Mouse (Mus musculus) left cerebral cortex, postnatal 36 days (tissue): ENCODE results near the gene Cfap58. TPM values are rescaled to one million over a fixed set of nuclear protein-coding genes. Genes with fewer than 3 reads are reported as not detected.

Source experiments
- DNase-seq, 2 experiments: peaks; one replicate each; pipeline ENCODE4 v3.0.0; 2021 to 2022; ENCODE audit warnings: low spot score in 2 of 2, mixed read lengths in 1 of 2
- intact Hi-C: fragments of 180-260 bp; cut with DNase I; formaldehyde crosslinking; loops from one replicate; pipeline ENCODE4 v1.15.1; 2025
- total RNA-seq, 2 experiments: library from RNA; stranded (reverse); gene quantifications; 2 replicates each; pipeline ENCODE4 v1.2.3; 2021

Gene Cfap58
- total RNA-seq, 2 experiments from 2014 or later = 0.29 to 0.30 TPM

DNA sequence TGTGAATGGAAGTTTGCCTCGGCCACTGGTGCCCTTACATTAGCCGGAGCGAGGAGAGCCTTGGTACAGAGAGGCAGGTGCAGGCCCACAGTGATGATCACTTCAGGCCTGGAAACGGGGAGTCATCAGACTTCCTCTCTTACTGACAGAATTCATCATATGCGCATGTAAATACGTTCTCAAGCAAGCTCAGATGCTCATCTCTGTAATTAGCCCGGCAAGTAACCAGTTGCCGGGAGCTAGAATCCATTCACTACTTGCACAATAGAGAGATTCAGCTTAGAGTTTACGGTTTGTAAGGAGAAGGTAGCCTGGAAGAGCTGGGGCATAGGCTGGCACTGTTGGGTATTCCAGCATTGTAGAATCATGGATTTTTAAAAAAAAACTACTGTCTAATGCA, 15.7 kb downstream of the Cfap58 start:
- intact Hi-C loops = no loop called here
- no peak for DNase-seq

DNA sequence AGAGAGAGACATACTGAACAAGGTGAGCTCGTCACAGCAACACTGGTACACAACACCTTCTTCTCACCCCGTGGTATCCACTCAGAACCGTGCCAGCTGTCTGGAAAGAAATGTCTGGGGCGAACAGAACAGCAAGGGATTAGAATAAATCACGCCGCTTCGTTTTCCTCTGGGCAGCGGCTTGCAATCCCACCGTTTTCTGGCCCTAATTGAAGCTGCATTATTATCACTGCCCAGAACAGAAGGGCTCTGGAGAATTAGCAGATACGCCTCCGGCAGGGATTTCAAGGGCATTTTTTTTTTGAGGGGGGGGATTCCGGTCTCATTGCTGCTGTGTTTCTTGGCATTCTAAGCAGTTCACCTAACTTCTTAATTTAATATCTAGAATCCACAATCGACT, 20.7 kb downstream of the Cfap58 start:
- intact Hi-C loops = no loop called here
- no peak for DNase-seq

DNA sequence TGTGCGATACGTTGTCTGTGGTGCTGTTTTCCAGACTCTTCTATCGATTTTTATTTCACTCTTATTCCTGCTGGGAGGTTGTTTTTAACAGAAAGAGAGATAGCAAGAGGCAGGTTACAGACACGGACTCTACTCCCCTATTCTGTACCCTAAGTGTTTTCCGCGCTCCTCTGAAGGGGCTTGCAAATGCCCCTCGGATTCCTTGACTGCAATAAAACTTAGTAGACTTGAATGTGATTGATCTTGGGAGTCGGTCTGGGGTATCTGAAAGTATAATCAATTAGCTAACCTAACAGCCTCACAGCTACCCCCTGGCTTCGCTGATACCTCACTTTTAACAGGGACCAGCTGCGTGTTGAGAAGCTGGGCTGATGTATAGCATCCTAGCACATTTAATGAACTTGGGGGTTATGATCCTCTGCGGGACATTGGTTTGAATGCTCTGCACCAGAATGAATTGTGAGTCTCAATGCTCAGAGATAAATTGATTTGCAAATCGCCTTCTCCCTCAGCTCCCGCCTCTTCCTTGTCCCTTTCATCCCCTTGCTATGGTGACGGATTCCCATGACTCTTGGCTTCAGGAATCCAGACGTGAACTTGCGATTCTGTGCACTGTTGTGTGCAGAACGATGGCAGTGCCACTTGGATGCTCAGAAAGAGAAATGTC, 31.7 kb downstream of the Cfap58 start:
- intact Hi-C loops = no loop called here
- DNase-seq = no peak

DNA sequence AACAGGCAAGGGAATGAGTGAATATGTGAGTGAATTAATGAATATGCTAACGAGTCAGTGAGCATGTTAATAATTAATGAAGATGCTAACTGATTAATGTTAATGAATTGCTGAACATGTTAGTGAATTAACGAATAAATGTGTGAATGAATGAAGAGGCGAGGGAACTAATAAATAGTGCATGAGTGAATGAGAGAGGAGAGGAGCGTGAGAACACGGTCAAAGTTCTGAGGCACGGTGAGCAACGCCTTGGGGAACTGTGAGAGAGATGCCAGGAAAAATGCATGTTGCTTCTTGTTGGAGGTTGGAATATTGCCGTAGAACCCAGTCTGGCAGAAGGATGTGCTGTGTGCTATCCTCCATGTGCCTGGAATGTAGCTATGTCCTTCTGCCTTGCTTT, 33.6 kb downstream of the Cfap58 start:
- intact Hi-C loops = no loop called here
- DNase-seq = no peak

DNA sequence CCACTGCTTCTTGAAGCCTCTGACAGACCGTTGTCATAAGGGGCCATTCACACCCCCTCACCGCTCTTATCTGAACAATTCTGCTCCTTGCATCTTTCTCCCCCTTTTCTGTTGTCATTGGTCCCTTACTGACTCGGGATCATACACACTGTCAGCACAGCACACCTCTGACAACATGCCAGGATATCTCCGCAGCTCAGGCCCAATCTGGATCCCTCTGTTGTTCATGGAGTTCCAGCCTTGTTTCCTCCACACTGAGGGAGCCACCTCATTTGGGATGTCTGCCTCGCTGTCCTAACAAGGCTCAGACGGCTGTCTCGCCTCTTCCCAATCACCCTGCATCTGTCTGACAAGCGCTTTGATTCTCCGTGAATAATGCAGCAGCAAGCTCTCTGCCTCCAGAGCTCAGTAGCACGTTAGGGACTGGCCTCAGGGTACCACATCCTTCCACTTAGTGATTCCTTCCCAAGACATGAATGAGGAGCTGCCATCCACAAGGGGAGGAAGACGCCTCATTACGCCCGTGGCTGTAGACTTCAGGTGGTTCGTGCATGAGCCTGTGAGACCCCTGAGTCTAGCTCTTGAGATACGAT, 40.7 kb downstream of the Cfap58 start:
- no peak for DNase-seq
- intact Hi-C loops = no loop called here

DNA sequence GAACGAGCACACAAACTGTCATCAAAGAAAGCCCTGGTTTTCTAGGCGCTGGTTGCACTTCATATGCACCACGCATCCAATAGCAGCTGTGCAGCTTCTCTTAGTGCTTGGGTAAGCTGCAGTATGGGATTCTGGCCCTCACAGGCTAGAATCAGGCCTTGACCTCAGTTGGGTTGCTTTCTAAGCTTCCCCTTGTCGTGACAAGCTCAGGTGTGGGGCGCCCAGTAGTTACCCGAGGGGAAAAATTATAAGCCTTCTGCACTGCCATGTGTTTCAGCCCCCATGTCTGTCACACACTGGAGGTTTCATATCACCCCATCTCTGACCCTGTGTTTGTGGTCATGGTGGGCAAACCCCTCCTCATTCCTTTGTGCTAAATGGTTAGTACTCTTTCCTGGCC, 42.0 kb downstream of the Cfap58 start:
- intact Hi-C loops = no loop called here
- no peak for DNase-seq

DNA sequence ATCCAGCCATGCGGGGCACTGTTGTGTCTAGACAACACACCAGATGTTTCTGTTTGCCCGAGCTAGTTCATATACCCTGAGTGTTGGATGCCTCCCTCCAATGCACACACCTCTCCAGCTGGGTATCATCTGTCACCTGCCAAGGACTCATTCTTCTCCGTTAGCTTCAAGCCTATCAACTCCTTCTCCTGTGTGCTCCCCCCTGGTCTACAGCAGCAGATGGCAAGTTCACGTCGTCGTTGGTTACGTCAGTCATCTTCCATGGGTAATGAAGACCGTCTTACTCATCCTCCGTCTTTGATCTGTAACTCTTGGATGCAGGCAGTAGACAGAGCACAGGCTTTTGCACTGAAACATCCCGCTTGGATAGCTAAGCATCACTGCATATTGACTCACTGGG, 42.8 kb downstream of the Cfap58 start:
- intact Hi-C loops = loop anchor here (10.0 kb wide), 2 partner anchors 225 to 1285 kb away; partner anchors contain the start of gene Sorcs3
- no peak for DNase-seq

DNA sequence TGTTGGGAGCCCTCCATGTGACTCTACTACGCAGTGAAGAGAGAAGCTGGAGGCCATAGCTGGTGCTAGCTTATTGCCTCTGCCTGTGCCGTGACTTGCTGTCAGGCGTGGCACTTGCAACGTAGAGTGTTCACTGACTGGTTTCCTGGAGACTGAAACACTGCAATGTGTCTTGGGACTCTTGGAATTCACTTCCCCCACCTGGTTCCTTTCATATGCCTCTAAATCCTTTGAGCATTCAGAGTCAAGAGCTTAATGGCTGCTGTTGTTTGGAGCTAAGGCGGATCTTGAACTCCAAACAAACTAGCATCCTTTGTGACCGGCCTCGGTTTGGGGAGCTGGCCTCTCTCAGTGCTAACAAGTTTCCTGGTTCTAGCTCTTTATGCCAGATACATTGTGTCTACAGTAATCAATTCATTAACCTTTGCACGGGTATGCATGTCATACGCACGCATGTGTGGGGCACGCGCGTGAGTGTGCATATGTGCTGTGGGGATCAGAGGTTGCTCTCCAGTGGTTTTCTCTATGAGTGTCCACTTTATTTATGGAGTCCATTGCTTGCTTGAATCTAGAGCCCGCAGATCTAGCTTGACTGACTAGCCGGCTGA, 48.2 kb downstream of the Cfap58 start:
- intact Hi-C loops = loop anchor here (10.0 kb wide), 2 partner anchors 219 to 1279 kb away; partner anchors contain the start of gene Sorcs3
- DNase-seq = no peak

DNA sequence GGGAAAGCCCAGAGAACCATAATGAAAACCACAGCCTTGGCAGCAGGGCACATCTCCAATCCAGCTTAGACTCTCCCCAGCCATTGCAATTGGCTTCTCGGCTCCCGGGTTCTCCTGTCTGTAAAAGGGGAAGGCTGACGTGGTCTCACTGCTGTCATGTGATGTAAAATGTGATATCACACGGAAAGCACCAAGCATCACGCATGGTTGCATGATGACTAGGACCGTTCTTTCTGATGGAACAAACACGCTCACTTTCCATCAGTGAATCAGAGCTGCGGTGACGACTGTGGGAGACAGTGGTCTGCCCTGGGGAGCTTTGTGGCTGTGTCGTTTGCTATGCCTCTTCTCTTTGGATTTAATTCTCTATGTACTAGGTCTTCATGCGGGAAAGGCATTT, 50.5 kb downstream of the Cfap58 start:
- intact Hi-C loops = loop anchor here (10.0 kb wide), 2 partner anchors 217 to 1277 kb away; partner anchors contain the start of gene Sorcs3
- DNase-seq = no peak

DNA sequence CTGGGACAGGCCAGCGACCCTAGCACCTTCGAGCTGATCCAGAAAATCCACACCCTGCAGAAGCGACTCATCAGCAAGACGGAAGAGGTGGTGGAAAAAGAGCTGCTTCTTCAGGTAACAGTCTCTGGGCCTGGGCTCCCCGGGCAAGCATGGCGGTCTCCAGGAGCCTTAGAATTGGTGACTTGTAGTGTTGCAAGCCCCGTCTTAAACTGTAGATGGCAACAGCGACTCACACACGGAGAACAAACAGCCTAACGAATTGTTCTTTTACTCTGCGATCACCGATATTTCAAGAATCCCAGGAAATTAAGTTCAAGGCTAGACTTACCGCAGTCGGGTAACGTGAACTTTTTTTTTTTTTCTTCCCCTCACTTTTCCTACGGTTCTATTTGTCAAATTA, 51.0 kb downstream of the Cfap58 start:
- intact Hi-C loops = loop anchor here (10.0 kb wide), 2 partner anchors 216 to 1276 kb away; partner anchors contain the start of gene Sorcs3
- DNase-seq = peak; percentile 28 to 31

DNA sequence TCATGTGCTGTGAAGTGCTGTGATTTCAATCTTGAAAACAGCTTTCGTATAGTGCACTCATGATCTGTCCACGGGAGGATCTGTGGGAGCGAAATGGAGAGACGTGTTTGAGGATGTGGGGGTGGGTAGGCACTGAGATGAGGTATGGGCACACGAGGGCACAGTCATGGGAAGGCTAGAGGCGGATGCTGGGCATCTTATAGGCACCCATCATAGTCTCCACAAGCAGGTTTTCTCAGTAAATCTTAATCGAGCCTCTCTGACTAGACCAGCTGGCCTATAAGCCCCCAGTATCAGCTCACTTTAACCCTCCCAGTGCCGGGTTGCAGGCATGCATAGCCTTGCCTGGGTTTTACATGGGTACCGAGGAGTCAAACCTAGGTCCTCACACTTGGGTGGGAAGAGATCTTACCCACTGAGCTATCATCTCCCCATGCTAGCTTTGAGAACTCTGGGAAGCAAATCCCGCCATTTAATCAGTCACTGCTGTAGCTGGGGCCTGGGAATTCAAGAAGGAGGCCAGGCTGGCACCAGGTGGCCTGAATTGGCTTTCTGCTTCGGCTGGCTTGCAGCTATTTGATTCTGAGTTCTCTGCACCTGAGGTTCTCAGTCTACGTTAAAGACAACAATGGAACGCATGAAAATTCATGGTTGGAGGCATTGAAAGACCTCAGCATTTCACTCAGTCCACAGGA, 51.6 kb downstream of the Cfap58 start:
- intact Hi-C loops = loop anchor here (10.0 kb wide), 2 partner anchors 216 to 1276 kb away; partner anchors contain the start of gene Sorcs3
- no peak for DNase-seq

DNA sequence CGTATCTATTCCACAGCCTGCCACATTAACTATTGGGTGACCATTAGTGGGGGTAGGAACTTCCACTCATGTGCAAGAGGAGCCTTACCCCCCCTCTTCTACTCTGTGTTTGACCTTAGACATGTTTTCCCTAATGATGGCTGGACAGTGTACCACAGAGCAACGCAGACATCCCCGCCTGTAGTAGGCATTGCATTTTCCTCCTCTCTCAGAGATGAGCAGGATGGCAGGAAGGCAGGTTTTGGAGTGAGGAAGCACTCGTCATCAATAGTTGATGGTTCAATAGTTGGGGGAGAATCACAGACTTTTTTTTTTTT, 52.1 kb downstream of the Cfap58 start:
- no peak for DNase-seq
- intact Hi-C loops = loop anchor here (10.0 kb wide), 2 partner anchors 215 to 1275 kb away; partner anchors contain the start of gene Sorcs3

DNA sequence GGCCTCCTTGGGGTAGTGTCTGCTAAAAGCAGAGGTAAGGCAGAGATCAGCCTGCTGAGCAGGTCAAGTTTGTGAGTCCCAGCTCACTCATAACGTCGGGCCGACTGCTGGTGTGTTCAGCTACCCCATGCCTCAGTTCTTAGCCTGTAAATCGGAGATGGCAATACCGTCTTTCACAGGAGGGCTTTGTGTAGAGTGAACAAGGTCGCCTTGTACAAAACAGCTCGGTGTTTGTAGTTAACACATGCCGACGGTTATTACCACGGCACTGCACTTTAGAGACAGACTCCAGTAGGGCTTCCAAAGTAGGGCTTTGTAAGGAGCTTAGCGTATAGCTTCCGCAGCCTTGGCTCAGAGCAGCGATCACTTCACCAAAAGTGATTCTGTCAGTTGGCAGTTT, 63.8 kb downstream of the Cfap58 start:
- DNase-seq = no peak
- intact Hi-C loops = no loop called here

DNA sequence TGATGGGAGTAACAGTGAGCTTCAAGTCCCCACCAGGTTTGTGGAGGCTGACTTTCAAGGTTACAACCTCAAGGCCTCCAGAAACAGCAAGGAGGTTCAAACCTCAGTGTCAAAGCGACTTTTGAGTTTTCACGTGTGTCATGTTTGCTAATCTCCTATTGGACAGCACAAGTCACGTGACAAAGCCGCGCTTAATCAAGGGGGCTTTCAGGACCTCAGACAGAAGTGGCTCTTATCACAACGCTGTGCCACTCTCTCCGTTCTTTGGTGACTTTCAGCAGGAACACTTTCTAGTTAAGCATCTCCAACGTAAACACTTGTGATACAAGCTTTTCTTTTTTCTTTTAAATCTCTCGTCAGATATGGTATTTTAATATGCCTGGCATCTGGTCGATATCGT, 64.3 kb downstream of the Cfap58 start:
- no peak for DNase-seq
- intact Hi-C loops = no loop called here

DNA sequence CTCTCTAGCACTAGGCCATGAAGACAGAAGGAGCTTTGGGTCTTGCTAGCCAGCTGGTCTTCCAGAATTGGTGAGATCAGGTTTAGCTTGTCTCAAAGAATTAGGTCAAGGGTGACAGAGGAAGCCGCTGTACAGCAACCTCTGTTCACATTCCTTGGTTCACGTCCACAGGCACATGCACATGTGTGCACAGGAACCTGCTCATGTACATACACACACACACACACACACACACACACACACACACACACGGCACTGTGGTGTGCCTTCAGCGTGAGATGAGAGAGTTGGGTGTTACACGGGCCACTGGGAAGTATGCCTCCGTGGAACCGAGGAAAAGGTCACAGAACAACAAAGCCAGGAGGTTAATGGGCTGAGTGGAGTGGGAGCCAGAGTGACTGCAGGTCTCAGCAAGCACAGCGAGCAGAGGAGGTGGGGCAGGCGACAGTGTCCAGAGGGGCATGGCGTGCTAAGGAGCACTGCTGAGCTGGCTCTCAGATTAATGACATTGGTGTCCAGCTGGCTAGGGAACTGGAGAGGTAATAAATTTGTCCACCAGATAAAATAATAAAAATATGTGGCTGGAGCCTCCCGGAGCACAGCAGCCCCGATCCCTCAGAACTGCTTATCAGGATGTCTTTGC, 71.4 kb downstream of the Cfap58 start:
- intact Hi-C loops = no loop called here
- DNase-seq = no peak

DNA sequence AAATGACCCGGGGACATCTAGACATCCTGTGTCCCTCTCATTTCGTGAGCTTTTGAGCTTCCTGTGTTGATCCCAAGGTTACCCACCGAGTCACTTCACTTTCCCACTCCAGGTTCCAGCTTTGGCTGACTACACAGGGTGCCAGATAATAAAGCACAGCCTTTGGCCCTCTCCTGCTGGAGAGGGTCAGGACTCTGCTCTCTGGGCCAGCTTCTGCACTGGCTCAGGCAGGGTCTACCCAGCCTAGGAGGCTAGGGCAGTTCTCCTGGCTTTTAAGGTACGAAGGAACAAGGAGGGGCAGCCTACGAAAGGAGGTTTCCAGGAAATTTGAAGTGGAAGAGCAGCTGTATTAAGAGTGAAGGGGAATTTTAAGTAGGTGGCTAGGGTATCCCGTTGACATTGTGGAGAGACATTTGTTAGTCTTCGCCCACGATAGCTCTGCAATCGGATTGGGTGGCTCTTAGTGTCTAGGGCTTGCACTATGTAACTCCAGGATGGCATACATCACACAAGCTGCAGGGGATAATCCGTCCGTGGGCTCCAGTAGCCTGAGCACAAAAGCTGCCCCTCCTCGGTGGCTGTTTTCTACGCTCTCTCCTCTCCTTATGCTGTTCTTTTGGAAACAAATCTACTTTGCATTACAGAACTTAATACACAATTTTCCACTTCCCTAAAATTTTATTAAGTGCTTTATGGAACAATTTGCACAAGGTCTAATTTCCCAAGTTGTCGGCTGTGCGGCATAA, 72.3 kb downstream of the Cfap58 start:
- no peak for DNase-seq
- intact Hi-C loops = no loop called here

DNA sequence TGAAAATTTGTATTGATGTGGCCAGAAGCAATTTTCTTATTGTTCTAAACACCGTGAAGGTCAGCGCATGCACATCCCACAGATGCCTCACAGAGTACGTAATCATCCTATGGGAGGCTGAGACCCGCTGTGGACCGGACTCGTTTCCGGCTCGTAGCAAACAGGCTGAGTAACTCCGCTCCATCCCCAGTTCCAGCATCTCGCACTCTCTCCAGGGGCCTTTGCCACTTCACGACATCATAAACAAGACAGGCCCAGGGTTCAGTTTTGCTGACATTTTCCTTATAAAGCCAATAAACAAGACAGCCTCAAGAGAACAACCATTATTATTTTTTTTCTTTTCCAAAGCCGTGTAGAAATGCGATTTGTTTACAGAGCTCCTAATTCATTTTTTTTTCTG, 82.6 kb downstream of the Cfap58 start:
- intact Hi-C loops = no loop called here
- no peak for DNase-seq

DNA sequence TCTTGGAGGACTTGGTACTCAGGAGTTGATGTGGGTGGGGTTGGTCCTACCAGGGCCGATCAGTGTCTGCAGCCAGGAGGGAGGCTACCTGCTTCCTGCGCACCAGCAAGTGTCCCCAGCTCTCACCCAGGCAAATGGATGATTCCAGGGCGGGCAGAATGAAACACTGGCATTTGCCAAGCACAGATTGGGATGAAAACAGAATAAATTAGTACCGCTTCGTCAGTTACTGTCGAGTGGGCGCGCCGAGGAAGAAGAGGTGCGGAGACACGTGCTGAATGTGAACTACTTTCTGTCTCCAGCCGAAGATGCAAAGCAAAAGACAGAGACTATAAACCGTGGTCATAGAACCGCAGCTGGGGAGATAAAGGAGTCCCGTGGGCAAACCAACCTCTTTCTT, 84.0 kb downstream of the Cfap58 start:
- intact Hi-C loops = no loop called here

DNA sequence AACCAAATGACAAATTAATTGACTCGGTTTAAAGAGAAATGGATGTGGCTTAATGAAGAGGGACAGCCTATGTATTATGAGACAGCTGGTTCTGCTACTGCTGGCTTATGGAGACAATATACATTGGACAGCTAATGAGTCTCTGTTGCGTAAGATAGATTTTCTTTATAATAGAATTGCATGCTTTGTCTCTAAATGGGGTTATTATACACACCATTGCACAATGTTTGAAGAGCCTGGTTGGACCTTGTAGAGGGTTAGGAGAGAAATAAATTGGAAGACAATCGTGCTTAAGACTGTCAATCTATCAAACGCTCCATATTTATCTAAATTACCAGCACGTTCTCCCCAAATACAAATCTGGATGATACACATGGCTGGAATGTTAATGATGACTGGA, 85.3 kb downstream of the Cfap58 start:
- DNase-seq = no peak
- intact Hi-C loops = no loop called here

More for the DNA sequence above, 84.0 kb downstream of the Cfap58 start:
- DNase-seq = peak; percentile 33 to 46
